Mouse (Mus musculus): Measurements from ENCODE around the gene Alox12b.

The Alox12b gene

DNA sequence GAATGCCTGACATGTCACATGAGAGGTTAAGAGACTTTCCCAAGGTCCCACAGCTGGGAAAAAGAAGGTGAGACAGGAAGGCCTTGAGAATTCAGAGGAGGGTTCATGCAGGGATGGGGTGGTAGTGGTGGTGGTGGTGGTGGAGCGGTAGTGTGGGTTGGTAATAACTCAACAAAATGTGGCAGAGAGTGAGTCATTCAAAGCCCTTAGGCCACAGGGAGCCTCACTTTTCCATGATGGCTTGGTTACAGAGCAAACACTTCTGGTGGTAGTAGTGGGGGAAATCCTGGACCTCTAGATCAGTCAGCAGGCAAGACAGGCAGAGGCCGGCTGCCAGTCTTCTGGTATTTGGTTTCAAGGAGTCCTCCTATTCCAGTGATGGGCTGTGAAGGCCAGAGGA is 15.8 kb downstream of the Alox12b start:
- peak; percentile 68 for DNase-seq (ENCODE audit: low read depth, low spot score)

DNA sequence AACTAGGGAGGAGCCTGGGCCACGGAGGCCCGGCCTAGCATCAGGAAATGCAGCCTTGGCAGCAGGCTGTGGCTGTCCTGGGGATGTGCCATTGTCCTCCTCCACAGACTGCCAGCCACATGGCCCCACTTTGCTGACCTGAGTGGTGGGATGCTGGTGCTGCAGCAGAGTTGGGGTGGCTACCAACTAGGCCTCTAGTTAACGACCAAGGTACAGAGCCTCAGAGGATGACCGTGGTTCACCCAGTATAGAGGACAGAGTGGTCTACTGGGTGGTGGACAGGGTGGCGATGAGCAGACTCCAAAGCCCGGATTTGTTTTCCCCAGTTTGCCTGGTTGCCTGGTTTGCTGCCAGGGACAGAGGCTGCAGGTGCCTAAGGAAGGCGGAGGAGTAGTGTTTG is 17.9 kb downstream of the Alox12b start:
- DNase-seq (ENCODE audit: low read depth, low spot score), result no peak

DNA sequence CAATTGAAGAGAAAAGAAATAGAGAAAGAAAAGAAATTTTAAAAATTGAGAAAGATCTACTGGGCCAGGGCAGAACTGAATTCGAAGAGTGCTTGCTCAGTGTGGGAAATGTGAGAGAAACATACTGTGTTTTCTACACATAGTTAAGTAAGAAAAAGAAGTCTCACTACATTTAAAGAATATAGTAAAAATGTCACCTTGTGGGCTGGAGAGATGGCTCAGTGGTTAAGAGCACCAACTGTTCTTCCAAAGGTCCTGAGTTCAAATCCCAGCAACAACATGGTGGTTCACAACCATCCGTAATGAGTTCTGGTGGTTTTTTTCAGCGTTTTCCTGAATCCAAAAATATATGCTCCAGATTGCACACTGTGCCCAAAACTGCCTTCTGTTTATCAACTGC is 21.7 kb downstream of the Alox12b start:
- no peak for DNase-seq (ENCODE audit: low read depth, low spot score)

DNA sequence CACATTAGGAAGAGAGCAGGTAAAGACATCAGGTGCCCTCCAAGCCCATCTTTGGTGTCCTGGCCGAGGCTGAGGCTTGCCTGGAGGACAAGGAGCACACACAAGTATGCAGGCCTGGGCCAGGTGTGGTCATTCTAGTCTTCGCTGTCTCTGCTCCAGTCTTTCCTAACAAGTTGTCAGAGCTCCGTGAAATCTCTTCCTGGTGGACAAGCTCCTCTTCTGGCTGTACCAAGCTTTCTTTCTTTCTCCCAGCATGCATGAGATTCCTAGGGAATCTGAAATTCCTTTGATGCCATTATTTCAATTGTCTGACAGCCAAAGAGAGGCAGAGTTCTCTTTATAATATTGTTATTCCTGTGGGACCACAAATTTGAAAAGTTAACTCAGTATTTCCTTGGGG is 22.7 kb downstream of the Alox12b start:
- DNase-seq (ENCODE audit: low read depth, low spot score), result no peak

DNA sequence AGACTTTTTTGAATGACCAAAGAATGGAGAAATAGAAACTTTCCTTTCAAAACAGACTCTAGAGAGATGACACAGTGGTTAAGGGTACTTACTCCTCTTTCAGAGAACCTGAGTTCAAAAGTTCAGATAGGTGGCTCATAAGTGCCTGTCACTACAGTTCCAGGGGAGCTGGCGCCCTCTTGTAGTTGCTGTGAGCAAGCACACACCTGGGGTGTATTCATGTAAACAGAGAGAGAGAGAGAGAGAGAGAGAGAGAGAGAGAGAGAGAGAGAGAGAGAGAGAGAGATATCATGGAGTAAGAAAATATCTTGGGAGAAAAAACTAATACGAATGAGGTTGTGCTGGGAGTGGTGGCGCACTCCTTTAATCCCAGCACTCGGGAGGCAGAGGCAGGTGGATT is 23.3 kb downstream of the Alox12b start:
- no peak for DNase-seq (ENCODE audit: low read depth, low spot score)

DNA sequence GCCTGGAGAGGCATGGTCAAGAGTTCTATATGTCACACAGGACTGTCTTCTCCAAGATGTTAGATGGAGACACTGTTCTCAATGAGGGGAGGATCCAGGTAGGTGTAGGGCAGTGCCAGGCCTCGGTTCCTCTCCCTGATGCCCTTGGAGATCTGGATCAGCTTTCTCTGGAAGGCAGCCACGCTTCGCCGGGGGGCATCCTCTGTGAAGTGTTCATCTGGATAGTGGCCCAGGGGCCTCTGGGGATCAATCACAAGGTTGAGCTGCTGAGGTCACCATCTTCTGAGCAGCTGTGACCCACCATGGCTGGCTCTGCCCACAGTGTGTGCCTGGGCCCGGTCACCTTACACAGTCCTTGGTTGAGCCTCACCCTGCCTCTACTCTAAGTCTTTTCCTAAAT is 28.2 kb downstream of the Alox12b start:
- no peak for DNase-seq (ENCODE audit: low read depth, low spot score)

DNA sequence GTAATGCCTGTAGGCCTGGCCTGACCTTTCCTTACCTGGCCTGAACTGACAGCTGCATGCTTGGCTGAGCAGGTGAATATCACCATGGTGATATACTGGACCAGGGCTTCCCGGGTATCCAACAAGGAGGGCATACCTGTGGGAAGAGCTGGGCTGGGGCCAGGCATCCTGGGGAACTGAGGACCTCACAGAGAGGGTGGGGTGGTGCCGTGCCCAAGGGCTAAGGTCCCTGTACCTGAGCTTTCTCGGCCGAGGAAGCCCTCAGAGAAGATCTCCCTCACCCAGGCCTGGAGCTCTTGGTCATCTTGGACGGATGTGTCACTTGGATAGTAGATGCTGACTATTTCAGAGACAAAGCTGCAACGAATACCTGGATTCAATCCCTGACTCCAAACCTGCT is 29.1 kb downstream of the Alox12b start:
- DNase-seq (ENCODE audit: low read depth, low spot score), result no peak

DNA sequence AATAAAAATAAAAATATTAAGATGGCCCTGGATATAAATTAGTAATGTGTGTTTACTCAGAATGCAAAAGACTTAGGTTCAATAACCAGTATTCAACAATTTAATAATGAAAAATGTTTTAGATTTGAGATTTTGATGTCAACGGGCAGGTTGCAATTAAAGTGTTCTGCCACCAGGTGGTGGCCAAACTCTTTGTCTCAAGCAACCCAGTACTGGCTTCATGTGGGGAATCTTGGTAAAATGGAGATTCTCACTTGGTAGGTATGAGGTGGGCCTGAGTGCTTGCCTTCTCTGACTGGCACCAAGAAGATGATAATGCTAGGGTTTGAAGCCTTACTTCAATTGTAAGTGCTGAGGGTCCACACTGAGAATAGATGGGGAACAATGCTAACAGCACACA is 36.1 kb downstream of the Alox12b start:
- DNase-seq (ENCODE audit: low read depth, low spot score), result peak; percentile 66

DNA sequence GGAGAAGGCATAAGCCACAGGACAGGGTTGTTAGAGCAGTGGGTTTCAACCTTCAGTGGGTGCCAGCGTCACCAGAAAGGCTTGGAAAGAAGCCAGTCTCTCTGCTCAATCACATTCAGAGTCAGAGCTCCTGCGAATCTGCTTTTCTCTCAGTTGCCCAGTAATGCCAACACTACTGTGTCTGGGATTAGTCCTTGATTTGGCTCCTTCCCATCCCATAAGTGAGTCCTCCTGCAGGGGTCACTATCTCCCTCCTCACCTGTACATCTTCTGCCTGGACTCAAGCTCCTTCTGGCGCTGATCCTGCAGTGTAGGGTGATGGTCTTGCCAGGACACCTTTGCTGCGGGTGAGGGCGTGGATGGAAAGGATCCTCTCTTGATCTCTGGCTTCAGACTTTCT is 40.0 kb downstream of the Alox12b start:
- peak; percentile 8 for DNase-seq (ENCODE audit: low read depth, low spot score)

DNA sequence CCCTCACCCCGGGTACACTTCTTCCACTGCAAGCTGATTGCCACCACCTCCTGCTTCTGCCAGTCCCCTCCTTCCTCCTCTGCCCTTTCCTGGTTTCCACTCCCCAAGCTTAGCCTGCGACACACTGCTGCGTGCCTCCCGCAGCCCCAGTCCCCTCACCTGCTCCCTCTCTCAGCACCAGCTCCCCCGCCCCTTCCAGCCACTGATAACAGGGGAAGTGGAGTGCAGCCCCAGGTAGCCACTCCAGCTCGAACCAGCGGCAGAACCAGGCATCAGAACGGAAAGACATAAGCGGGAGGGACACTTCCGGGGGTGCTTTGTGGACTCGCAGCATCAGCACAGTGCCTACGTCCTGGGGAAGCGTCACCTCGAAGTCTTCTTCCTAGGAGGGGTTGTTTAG is 40.4 kb downstream of the Alox12b start:
- no peak for DNase-seq (ENCODE audit: low read depth, low spot score)

DNA sequence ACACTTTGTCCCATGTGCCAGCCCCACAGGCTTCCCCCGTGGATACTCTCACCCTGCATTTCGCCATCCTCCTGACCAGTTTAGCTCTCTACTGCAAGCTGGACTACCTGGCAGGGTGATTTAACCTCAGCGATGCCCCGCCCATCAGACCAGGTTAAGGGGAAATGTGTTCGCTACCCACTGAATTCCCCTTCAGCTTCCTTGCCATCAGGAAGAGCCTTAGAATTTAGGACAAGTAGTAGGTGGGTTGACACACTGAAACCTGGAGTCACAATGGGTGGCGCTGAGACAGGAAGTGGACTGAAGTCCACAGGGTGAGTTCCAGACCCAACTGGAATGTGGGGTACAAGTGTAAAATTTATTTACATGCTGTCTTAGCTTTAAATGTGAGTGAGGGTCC is 41.0 kb downstream of the Alox12b start, which contains the start of gene Alox8:
Gene Alox8, minus strand, starts transcription at position 101 of the 400 bp plus-strand sequence.
- DNase-seq (ENCODE audit: low read depth, low spot score), result no peak

DNA sequence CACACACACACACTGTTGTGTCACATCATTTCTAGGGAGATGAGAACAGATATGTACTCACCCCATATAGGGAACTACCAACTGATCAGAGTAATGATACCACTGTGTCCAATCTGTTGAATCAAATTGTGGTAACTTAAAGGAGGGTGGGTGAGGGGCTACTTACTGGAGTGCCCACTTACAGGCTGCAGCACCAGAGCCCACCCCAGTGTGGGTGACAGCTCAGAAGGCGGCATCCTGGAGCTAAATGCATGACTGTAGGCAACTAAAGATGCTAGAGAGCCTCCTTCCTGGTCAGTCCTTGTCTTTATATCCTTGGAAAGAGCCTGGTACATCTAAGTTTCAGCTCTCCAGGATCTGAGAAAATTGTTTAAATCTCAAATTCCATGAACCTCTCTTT is 42.5 kb downstream of the Alox12b start:
- no peak for DNase-seq (ENCODE audit: low read depth, low spot score)

DNA sequence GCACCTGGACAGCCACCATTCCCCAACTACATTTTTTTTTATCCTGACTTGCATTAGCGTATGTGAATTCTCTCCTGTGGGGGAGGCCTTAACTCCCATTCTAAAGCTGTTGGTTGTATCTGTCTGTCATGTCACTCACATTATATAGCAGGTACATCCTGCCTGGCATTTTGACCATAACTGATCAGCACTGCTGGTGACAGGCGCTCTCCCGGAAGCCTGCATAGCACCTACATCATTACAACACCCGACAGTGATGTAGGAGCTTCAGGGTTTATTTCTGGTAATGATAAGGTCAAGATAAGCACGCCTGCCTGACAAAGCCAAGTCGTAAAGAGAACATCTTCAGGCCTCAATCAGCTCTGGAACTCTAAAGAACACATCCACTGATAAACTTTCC is 43.4 kb downstream of the Alox12b start:
- no peak for DNase-seq (ENCODE audit: low read depth, low spot score)

DNA sequence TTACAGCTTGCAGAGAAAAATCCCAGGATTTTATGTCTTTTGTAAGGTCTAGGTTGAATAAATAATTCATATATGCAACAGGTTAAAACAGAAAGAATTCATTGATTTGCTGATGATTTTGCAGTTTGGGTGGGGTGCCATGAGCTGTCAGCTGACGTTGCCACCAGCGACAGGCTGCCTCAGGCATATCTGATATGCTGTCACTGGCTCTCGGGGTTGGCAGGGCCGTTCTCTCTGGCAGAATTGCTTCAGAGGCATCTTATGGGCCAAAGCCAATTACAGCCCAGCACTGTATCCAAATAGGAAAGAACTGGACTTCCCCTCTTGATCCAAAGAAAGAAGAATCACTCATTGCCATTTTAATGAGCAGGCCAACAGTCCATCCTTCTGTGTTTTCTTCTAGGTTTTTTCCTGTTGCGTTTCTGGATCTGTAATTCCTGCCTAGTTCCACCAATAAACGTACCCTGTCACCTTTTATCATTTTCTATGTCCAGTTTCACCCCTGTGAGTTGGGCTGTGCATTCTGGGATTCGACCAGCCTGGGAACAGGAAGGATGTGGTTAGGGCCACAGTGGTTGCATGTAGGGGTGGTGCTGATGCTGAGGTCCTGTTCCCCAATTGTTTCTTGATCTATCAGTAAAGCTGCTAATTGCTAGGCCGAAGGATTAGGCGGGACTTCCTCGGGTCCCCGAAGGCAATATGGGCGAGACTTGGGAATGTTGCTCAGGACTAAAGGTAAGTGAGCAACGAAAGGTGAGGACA is 45.9 kb downstream of the Alox12b start:
- DNase-seq (ENCODE audit: low read depth, low spot score), result no peak

DNA sequence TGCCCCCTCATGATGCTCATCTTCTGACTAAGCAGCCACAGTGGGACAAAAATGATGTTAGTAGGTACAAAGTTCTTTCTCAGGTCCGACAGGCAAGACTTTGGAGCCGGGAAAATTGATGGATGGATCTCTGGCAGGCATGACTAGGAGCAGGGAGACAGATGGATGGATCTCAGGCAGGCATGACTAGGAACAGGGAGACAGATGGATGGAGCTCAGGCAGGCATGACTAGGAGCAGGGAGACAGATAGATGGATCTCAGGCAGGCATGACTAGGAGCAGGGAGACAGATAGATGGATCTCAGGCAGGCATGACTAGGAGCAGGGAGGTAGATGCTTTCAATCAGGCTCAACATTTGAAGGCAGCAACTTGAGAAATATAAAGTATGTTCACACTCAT is 54.6 kb downstream of the Alox12b start:
- no peak for DNase-seq (ENCODE audit: low read depth, low spot score)

DNA sequence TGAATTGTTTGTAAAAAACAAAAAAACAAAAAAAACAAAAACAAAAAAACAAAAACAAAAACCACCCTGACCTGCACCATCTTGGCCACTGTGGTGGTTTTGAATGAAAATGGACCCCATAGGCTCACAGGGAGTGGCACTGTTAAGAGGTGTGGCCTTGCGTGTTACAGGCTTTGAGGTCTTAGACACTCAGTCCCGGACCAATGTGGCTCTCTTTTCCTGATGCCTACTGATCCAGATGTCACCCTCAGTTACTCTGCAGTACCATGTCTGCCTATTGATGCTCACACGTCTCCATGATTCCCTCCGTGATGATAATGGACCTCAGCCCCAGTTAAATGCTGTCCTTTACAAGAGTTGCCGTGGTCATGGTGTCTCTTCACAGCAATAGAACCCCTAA is 60.6 kb downstream of the Alox12b start:
- DNase-seq (ENCODE audit: low read depth, low spot score), result no peak

DNA sequence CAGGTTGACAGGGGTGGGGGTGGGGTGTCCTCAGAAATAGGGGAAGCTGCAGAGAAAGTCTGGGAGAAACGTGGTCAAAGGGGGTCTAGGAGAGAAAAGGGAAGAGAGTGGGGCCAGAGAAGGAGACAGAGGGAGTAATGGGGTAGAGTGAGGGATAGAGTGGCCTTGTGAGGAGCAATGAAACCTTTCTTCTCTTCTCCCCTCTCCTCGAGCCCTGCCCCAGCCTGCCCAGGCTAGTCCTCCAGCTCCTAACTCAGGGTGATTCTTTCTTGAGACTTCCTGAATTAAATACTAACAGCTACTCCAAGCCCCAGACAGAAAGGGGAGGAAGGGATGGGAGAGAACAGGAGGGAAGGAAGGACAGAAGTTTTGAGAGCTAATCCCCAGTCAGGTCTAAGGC is 61.9 kb downstream of the Alox12b start:
- DNase-seq (ENCODE audit: low read depth, low spot score), result no peak
